Mouse (Mus musculus): ENCODE results near the gene Slc39a5. TPM values are rescaled to one million over a fixed set of nuclear protein-coding genes. Genes with fewer than 3 reads are reported as not detected.

Slc39a5 gene
- not detected for total RNA-seq (2021)
- long read RNA-seq, experiment 1, result 0 reads
- long read RNA-seq, experiment 2, partial matches to known transcripts, result 1 of 1 reads
- long read RNA-seq, experiment 2, other reads (novel, unspliced or antisense), result 0 of 1 reads

- DNase-seq (ENCODE audit: extremely low spot score in 1 of 2, low spot score in 2 of 2), result no peak
- Histone ChIP-seq H3K27ac (no peak within 1 kb of the TSS), H3K4me3 (no peak within 1 kb of the TSS)
- TF ChIP-seq CTCF (IDR thresholded peaks at IDR 0.05), result no peak
- intact Hi-C loops (cut with DNase I), result no loop called here
These were observed at the start of gene Slc39a5 for GRCm38 (mm10) chr10:128401056-128401455. TSS of gene Slc39a5 (minus strand) at chr10:128401229.

GRCm38 (mm10) chr10:128445407-128445806 is 44.4 kb upstream of the Slc39a5 start:
- no peak for TF ChIP-seq CTCF (IDR thresholded peaks at IDR 0.05)
- DNase-seq (ENCODE audit: extremely low spot score in 1 of 2, low spot score in 2 of 2), result no peak
- Histone ChIP-seq H3K4me3 (no peak overlapping the region), H3K27ac (no peak overlapping the region)
- intact Hi-C loops (cut with DNase I), result no loop called here

GRCm38 (mm10) chr10:128444354-128444753 is 43.3 kb upstream of the Slc39a5 start:
- no peak for TF ChIP-seq CTCF (IDR thresholded peaks at IDR 0.05)
- intact Hi-C loops (cut with DNase I), result no loop called here
- Histone ChIP-seq H3K27ac (no peak overlapping the region), H3K4me3 (no peak overlapping the region)
- no peak for DNase-seq (ENCODE audit: extremely low spot score in 1 of 2, low spot score in 2 of 2)

DNA sequence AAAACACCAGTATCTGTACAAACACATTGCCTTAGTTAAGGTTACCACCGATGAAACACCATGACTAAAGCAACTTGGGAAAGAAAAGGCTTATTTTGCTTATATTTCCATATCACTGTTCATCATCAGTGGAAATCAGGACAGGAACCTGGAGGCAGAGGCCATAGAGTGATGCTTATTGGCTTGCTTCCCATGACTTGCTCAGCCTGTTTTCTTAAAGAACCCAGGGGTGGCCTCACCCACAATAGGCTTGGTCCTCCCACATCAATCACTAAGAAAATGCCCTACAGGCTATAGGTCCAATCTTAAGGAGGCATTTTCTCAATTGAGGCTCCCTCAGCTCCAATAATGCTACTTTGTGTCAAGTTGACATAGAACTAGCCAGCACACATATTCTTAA is 41.7 kb upstream of the Slc39a5 start:
- TF ChIP-seq CTCF (IDR thresholded peaks at IDR 0.05), result no peak
- intact Hi-C loops (cut with DNase I), result no loop called here
- no peak for DNase-seq (ENCODE audit: extremely low spot score in 1 of 2, low spot score in 2 of 2)
- no peak overlapping the region for H3K4me3 ChIP-seq
- H3K27ac ChIP-seq, result no peak overlapping the region

- Histone ChIP-seq H3K27ac (no peak overlapping the region), H3K4me3 (no peak overlapping the region)
- DNase-seq (ENCODE audit: extremely low spot score in 1 of 2, low spot score in 2 of 2), result no peak
- TF ChIP-seq CTCF (IDR thresholded peaks at IDR 0.05), result no peak
- intact Hi-C loops (cut with DNase I), result no loop called here
These were observed 40.5 kb upstream of the Slc39a5 start for GRCm38 (mm10) chr10:128441324-128442119.

GRCm38 (mm10) chr10:128440407-128440806 is 39.4 kb upstream of the Slc39a5 start:
- TF ChIP-seq CTCF (IDR thresholded peaks at IDR 0.05), result peak; percentile 48
- Histone ChIP-seq H3K4me3 (no peak overlapping the region), H3K27ac (no peak overlapping the region)
- DNase-seq (ENCODE audit: extremely low spot score in 1 of 2, low spot score in 2 of 2), result no peak
- intact Hi-C loops (cut with DNase I), result no loop called here

- Histone ChIP-seq H3K4me3 (no peak overlapping the region), H3K27ac (peak overlapping the region; percentile 77)
- TF ChIP-seq CTCF (IDR thresholded peaks at IDR 0.05), result no peak
- intact Hi-C loops (cut with DNase I), result no loop called here
- DNase-seq (ENCODE audit: extremely low spot score in 1 of 2, low spot score in 2 of 2), result peak; percentile 13 to 22
These were observed 37.7 kb upstream of the Slc39a5 start for GRCm38 (mm10) chr10:128438675-128439279.

- TF ChIP-seq CTCF (IDR thresholded peaks at IDR 0.05), result no peak
- no peak overlapping the region for H3K27ac ChIP-seq
- no peak overlapping the region for H3K4me3 ChIP-seq
- DNase-seq (ENCODE audit: extremely low spot score in 1 of 2, low spot score in 2 of 2), result no peak
- intact Hi-C loops (cut with DNase I), result no loop called here
These were observed 35.3 kb upstream of the Slc39a5 start for GRCm38 (mm10) chr10:128436376-128436775.

DNA sequence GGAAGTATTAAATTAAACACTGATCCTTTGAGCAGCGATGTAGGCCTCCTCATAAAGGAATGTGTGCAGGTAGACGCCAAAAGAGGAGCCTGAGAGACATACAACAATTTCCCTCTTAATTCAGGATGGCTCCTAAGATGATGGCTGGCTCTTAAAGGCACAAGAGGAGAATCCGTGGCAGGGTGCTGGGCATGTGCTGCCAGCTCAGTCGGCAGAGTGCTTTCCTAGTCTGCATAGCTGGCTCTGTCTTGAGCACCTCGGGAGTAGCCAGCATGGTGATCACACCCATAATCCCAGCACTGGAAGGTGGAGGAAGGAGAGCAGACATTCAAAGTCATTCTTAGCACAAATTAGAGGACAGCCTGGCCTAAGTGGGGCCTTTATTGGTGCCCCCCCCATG is 34.8 kb upstream of the Slc39a5 start:
- Histone ChIP-seq H3K27ac (peak overlapping the region; percentile 28; the same call in 1 of the 2 replicates), H3K4me3 (no peak overlapping the region)
- intact Hi-C loops (cut with DNase I), result no loop called here
- no peak for DNase-seq (ENCODE audit: extremely low spot score in 1 of 2, low spot score in 2 of 2)
- no peak for TF ChIP-seq CTCF (IDR thresholded peaks at IDR 0.05)

GRCm38 (mm10) chr10:128435186-128435823 is 34.3 kb upstream of the Slc39a5 start:
- intact Hi-C loops (cut with DNase I), result no loop called here
- no peak for TF ChIP-seq CTCF (IDR thresholded peaks at IDR 0.05)
- Histone ChIP-seq H3K4me3 (no peak overlapping the region), H3K27ac (peak overlapping the region; percentile 28; the same call in 1 of the 2 replicates)
- DNase-seq (ENCODE audit: extremely low spot score in 1 of 2, low spot score in 2 of 2), result peak in 1 of 2 experiments; percentile 24

GRCm38 (mm10) chr10:128434681-128435080 is 33.7 kb upstream of the Slc39a5 start:
- no peak for DNase-seq (ENCODE audit: extremely low spot score in 1 of 2, low spot score in 2 of 2)
- intact Hi-C loops (cut with DNase I), result no loop called here
- Histone ChIP-seq H3K4me3 (no peak overlapping the region), H3K27ac (no peak overlapping the region; the same call in 1 of the 2 replicates)
- no peak for TF ChIP-seq CTCF (IDR thresholded peaks at IDR 0.05)

- intact Hi-C loops (cut with DNase I), result no loop called here
- TF ChIP-seq CTCF (IDR thresholded peaks at IDR 0.05), result no peak
- Histone ChIP-seq H3K4me3 (no peak overlapping the region), H3K27ac (no peak overlapping the region)
- no peak for DNase-seq (ENCODE audit: extremely low spot score in 1 of 2, low spot score in 2 of 2)
These were observed 32.4 kb upstream of the Slc39a5 start for GRCm38 (mm10) chr10:128433417-128433816.
